Mouse (Mus musculus): ENCODE results near the gene Gm13289. TPM values are rescaled to one million over a fixed set of nuclear protein-coding genes. Genes with fewer than 3 reads are reported as not detected.
"Not testable (repeated sequence)": the region's sequence is repeated elsewhere in the genome, so short reads cannot be mapped to it uniquely, and the experiment has no call there.

Gm13289 gene
- polyA plus RNA-seq (2012; rRNA removed) = not detected in 2 replicates

DNA sequence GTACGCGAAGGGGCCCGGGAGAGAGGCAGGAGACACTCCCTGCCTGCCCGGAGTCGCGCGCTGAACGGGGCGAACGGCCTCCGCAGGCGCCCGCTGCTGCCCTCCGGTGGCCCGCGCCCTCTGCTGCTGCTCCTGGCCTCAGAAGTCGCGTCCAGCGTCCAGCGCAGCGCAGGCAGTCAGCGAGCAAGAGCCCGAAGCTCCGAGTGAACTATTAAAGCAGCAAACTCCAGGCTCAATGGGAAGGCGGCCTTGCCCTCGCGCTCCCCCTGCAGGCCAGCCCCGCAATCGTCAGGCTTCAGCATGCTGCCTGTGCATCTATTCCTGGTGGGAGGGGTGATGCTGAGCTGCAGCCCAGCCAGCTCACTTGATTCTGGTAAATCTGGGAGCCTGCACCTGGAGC lies at the start of gene Gm13289:
Gene Gm13289, plus strand, starts transcription at position 301 of the 400 bp plus-strand sequence.
- H3K27ac ChIP-seq (ENCODE audit: insufficient read depth, low read length); DNase-seq; H3K4me1 ChIP-seq (ENCODE audit: control insufficient read depth, insufficient read depth, low read length); H3K4me3 ChIP-seq (replicated peaks; ENCODE audit: insufficient read depth, low read depth, low read length); H3K27me3 ChIP-seq (ENCODE audit: control insufficient read depth, insufficient read depth, low read length): not testable (repeated sequence)
- WGBS = no CpG with 5 or more reads among the region's 29 CpGs

DNA sequence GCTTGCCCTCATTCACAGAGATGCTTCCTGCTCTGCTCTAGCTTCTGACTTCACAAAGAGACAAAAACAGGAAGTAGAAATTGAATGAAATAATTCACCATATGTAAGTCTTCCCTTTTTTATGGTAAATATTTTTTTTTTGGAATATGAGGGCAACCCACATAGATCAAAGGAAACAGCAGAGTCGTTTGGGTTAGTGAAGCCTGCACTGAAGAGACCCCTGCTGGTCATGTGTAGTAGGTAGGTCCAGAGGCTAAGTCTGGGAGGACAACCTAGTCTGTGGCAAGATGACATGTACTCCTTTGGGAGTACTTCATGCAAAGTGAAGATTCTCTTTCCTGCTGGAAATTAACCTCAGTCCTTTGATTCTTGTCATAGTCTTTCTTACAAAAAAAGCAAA lies 49.4 kb upstream of the Gm13289 start:
- Histone ChIP-seq H3K4me3 (replicated peaks; ENCODE audit: insufficient read depth, low read depth, low read length) (no peak overlapping the region), H3K27me3 (ENCODE audit: control insufficient read depth, insufficient read depth, low read length) (no peaks in the 10 kb centered on the region), H3K27ac (ENCODE audit: insufficient read depth, low read length) (no peak overlapping the region), H3K4me1 (ENCODE audit: control insufficient read depth, insufficient read depth, low read length) (no peaks in the 10 kb centered on the region)
- DNase-seq = no peak
- 2% methylated on average over 1 of the region's 1 CpGs for WGBS
- no peak for TF ChIP-seq POLR2A (IDR thresholded peaks at IDR 0.05; ENCODE audit: borderline replicate concordance, insufficient read depth, low read length)
- peak; percentile 45; the same call in 1 of the 2 replicates for TF ChIP-seq CTCF (IDR thresholded peaks at IDR 0.05; ENCODE audit: borderline replicate concordance, insufficient read depth, low read depth, low read length)

DNA sequence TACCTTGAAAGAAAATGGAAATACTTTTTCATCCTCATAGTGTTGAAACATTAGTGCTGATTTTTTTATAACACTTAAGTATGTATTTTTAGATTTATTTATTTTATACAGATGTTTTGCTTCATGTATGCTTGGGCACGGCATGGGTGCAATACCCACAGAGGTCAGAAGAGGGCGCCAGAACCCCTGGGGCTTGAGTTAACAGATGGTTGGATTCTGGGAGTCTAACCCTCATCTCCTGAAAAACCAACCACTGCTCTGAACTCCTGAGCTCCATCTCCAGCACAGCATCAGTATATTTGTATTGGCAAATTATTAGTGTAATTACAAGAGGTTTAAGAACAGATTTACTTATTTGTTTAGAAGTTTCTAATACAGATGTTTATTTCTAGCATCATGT lies 38.2 kb upstream of the Gm13289 start:
- no peak for TF ChIP-seq POLR2A (IDR thresholded peaks at IDR 0.05; ENCODE audit: borderline replicate concordance, insufficient read depth, low read length)
- peak; percentile 81 for TF ChIP-seq CTCF (IDR thresholded peaks at IDR 0.05; ENCODE audit: borderline replicate concordance, insufficient read depth, low read depth, low read length)
- 5% methylated on average over 2 of the region's 2 CpGs for WGBS
- no peaks in the 10 kb centered on the region for H3K4me1 ChIP-seq (ENCODE audit: control insufficient read depth, insufficient read depth, low read length)
- H3K27ac ChIP-seq (ENCODE audit: insufficient read depth, low read length) = no peak overlapping the region
- no peak overlapping the region for H3K4me3 ChIP-seq (replicated peaks; ENCODE audit: insufficient read depth, low read depth, low read length)
- DNase-seq = peak in 1 of 2 experiments; percentile 64
- no peaks in the 10 kb centered on the region for H3K27me3 ChIP-seq (ENCODE audit: control insufficient read depth, insufficient read depth, low read length)

DNA sequence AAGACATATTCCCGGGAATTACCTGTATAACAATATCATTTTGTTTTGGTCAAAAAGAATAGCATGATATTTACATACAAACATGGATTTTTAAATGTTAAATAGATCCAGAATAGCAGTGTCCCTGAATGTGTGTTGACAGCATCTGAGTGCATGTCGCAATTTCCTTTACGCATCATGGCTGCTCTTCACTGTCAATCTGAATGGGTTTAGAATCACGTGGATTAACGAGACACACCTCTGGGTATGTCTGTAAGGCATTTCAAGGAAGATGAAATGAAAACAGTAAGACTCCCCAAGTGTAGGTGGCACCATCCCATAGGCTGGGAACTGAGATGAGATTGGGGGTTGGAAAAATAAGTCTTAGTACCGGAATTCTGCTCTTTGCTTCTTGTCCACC lies 37.7 kb upstream of the Gm13289 start:
- Histone ChIP-seq H3K27ac (ENCODE audit: insufficient read depth, low read length) (no peak overlapping the region), H3K27me3 (ENCODE audit: control insufficient read depth, insufficient read depth, low read length) (no peaks in the 10 kb centered on the region), H3K4me3 (replicated peaks; ENCODE audit: insufficient read depth, low read depth, low read length) (no peak overlapping the region), H3K4me1 (ENCODE audit: control insufficient read depth, insufficient read depth, low read length) (no peaks in the 10 kb centered on the region)
- no peak for DNase-seq
- TF ChIP-seq POLR2A (IDR thresholded peaks at IDR 0.05; ENCODE audit: borderline replicate concordance, insufficient read depth, low read length) (no peak), CTCF (IDR thresholded peaks at IDR 0.05; ENCODE audit: borderline replicate concordance, insufficient read depth, low read depth, low read length) (no peak)
- WGBS = 87% methylated on average over 6 of the region's 6 CpGs

DNA sequence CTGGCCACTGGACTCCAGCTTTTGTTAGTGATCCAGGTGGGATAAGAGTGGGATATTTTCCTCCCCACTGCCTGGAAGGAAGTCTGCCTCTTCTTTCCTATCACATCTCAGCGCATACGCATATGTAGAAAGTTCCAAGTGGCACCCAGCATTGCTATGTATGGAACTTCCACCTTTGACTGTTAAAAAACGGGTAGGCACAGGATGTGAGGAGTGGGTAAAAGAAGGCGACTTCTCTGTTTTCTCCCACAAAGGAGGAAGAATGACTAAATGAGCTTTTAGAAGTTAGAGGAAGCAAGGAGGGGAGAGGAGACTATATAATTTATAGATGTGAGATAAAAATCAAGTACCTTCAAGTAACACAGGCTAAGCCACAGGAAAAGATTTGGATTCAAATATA lies 35.3 kb upstream of the Gm13289 start:
- WGBS = 89% methylated on average over 4 of the region's 4 CpGs
- Histone ChIP-seq H3K4me3 (replicated peaks; ENCODE audit: insufficient read depth, low read depth, low read length) (no peak overlapping the region), H3K27ac (ENCODE audit: insufficient read depth, low read length) (no peak overlapping the region), H3K4me1 (ENCODE audit: control insufficient read depth, insufficient read depth, low read length) (no peaks in the 10 kb centered on the region), H3K27me3 (ENCODE audit: control insufficient read depth, insufficient read depth, low read length) (no peaks in the 10 kb centered on the region)
- TF ChIP-seq CTCF (IDR thresholded peaks at IDR 0.05; ENCODE audit: borderline replicate concordance, insufficient read depth, low read depth, low read length) (no peak), POLR2A (IDR thresholded peaks at IDR 0.05; ENCODE audit: borderline replicate concordance, insufficient read depth, low read length) (no peak)
- DNase-seq = no peak

DNA sequence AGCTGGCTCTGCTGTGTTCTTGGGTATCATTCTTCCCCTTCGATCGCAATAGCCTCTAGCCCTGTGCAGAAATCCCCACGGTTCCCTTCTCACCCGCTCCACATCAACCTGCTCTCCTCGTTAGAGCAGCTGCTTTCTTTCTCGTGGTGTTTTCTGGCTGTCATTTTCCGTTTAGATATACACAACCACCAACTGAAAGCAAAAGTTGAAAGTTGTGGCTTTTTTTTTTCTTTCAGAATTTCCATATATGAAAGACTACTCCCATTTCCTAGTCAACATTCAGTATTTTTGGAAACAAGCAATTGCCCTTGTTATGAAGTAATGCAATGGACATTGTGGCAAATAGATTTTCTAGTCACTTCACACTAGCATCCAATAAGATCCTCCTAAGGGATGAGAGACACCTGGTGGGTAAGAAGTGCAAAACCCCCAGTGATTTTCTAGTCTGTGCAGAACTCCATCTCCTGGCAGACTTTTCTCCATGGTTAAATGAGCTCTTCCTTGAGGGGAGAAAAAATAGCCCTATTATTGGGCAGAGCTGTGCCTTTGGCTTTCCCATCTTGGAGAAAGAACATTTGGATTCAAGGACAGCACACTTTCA lies 33.9 kb upstream of the Gm13289 start:
- Histone ChIP-seq H3K4me3 (replicated peaks; ENCODE audit: insufficient read depth, low read depth, low read length) (no peak overlapping the region), H3K27ac (ENCODE audit: insufficient read depth, low read length) (no peak overlapping the region), H3K27me3 (ENCODE audit: control insufficient read depth, insufficient read depth, low read length) (no peaks in the 10 kb centered on the region), H3K4me1 (ENCODE audit: control insufficient read depth, insufficient read depth, low read length) (no peaks in the 10 kb centered on the region)
- TF ChIP-seq POLR2A (IDR thresholded peaks at IDR 0.05; ENCODE audit: borderline replicate concordance, insufficient read depth, low read length) = no peak
- TF ChIP-seq CTCF (IDR thresholded peaks at IDR 0.05; ENCODE audit: borderline replicate concordance, insufficient read depth, low read depth, low read length) = no peak
- DNase-seq = no peak
- WGBS = 74% methylated on average over 7 of the region's 7 CpGs

DNA sequence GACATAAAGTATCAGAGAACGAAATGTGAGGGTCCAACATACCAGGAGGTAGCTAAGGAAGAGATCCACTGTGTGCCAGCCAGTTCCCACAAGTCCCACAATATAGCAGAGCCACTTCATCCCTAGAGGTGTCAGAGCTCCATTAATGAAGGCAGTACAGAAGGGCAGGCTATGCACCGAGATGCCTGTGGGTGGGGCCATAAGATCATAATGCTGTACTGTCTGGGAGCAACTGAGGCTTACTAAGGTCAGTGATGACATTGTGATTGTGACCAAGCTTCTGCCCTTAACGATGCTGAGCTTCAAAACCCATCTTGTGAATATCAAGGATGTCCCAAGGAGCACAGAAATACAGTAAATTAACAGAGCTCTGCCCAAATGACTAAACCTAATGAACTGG lies 32.5 kb upstream of the Gm13289 start:
- H3K4me1 ChIP-seq (ENCODE audit: control insufficient read depth, insufficient read depth, low read length) = no peaks in the 10 kb centered on the region
- no peak overlapping the region for H3K4me3 ChIP-seq (replicated peaks; ENCODE audit: insufficient read depth, low read depth, low read length)
- TF ChIP-seq CTCF (IDR thresholded peaks at IDR 0.05; ENCODE audit: borderline replicate concordance, insufficient read depth, low read depth, low read length) (peak; percentile 44; the same call in 1 of the 2 replicates), POLR2A (IDR thresholded peaks at IDR 0.05; ENCODE audit: borderline replicate concordance, insufficient read depth, low read length) (no peak)
- 59% methylated on average over 3 of the region's 3 CpGs for WGBS
- no peak overlapping the region for H3K27ac ChIP-seq (ENCODE audit: insufficient read depth, low read length)
- no peak for DNase-seq
- no peaks in the 10 kb centered on the region for H3K27me3 ChIP-seq (ENCODE audit: control insufficient read depth, insufficient read depth, low read length)

DNA sequence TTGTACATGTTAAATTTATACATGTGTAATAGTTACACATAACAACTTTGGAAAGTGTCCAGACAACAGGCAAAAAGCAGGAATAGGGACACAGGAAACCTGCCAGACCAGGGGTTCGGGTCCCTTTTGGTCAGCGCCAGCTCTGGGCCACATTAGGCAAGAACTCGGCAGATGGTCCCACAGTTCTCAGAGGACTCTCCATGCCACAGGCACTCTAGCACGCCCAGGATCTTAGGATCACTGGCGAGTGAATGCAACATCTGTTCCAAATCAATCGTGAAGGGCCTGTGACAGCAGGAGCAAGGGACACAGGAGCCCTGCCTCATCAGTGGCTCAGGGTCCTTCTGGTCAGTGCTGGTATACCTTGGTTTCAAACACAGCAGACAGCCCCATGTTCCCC lies 26.8 kb upstream of the Gm13289 start:
- 33% methylated on average over 6 of the region's 6 CpGs for WGBS
- DNase-seq = no peak
- no peaks in the 10 kb centered on the region for H3K27me3 ChIP-seq (ENCODE audit: control insufficient read depth, insufficient read depth, low read length)
- TF ChIP-seq CTCF (IDR thresholded peaks at IDR 0.05; ENCODE audit: borderline replicate concordance, insufficient read depth, low read depth, low read length) (no peak), POLR2A (IDR thresholded peaks at IDR 0.05; ENCODE audit: borderline replicate concordance, insufficient read depth, low read length) (no peak)
- H3K4me1 ChIP-seq (ENCODE audit: control insufficient read depth, insufficient read depth, low read length) = no peaks in the 10 kb centered on the region
- no peak overlapping the region for H3K4me3 ChIP-seq (replicated peaks; ENCODE audit: insufficient read depth, low read depth, low read length)
- H3K27ac ChIP-seq (ENCODE audit: insufficient read depth, low read length) = no peak overlapping the region

DNA sequence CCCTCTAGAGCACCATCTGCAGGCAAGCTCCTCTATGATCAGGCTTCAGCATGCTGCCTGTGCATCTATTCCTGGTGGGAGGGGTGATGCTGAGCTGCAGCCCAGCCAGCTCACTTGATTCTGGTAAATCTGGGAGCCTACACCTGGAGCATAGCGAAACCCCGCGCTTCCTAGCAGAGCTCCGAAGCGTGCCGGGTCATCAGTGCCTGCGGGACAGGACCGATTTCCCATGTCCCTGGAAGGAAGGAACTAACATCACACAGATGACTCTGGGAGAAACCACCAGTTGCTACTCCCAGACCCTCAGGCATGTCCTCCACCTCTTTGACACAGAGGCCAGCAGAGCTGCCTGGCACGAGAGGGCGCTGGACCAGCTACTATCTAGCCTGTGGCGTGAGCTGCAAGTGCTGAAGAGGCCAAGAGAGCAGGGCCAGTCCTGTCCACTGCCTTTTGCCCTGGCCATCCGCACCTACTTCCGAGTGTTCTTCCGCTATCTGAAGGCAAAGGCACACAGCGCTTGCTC lies 21.8 kb upstream of the Gm13289 start, which contains the start of gene Gm13271:
Gene Gm13271, plus strand, starts transcription at position 51 of the 523 bp plus-strand sequence.
- not testable (repeated sequence) for H3K4me1 ChIP-seq (ENCODE audit: control insufficient read depth, insufficient read depth, low read length)

DNA sequence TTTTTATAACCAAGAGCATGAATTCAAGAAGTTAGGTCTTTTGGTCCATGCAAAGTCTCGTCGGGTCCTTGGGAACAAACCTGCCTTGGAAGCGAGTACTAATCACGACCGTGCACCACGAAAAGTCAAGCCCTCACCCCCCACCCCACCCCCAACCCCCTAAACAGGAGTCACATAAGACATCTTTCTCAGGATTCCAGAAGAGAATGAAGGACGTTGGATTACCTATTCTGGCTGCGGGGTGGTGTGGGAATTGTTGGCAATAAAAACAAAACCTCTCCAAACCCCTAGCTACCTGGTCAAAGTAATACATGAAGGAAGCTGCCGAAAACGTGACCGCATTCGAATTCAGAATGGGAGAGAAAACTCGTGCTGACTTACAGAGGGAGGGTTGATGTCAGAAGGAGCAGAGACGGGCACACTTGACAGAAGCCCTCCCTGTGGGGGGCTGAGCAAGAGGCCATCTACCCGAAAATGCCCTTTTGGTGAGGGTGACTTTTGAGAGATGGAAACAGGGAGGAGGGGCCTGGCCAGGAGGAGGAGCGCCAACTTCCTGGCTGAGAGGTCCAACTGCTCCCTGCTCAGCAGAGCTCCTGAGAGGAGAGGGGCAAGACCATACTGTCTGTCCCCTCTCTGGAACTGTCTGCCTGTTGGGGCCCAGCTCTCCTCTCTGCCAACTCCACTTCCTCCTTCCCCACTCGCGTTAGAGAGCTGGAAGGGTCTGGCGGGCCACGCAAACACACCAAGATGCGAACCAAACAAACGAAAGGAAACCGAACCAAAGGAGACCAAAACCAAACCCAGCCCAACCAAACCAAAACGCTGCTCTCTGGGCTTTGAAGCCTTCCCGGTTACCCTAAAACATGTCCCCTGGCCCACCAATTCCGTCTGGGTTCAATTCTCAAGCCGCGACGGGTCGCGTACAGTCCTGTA lies 19.9 kb upstream of the Gm13289 start:
- whole genome bisulfite sequencing = 9% methylated on average over 28 of the region's 31 CpGs
- not testable (repeated sequence) for H3K4me1 ChIP-seq (ENCODE audit: control insufficient read depth, insufficient read depth, low read length); H3K27me3 ChIP-seq (ENCODE audit: control insufficient read depth, insufficient read depth, low read length)
- Histone ChIP-seq H3K4me3 (replicated peaks; ENCODE audit: insufficient read depth, low read depth, low read length) (peak overlapping the region; percentile 70), H3K27ac (ENCODE audit: insufficient read depth, low read length) (peak overlapping the region; percentile 41; the same call in 1 of the 2 replicates)
- peak; percentile 17 to 25 for DNase-seq

More for the DNA sequence above, 21.8 kb upstream of the Gm13289 start, which contains the start of gene Gm13271:
- not testable (repeated sequence) for H3K27ac ChIP-seq (ENCODE audit: insufficient read depth, low read length); H3K4me3 ChIP-seq (replicated peaks; ENCODE audit: insufficient read depth, low read depth, low read length); H3K27me3 ChIP-seq (ENCODE audit: control insufficient read depth, insufficient read depth, low read length)
- DNase-seq = peak; percentile 77 to 80
- 84% methylated on average over 15 of the region's 15 CpGs for WGBS
